Mouse (Mus musculus) hindbrain, postnatal 0 days (tissue): ENCODE measurements at regions not wholly inside any gene's neighbourhood (a gene's known extent, or its start where the extent isn't known, plus 50 kb on each side); places are given as distances from the start of the nearest gene placed in this dataset.

Experiments used
- ATAC-seq: fragments of 200-750 bp; cut with Nextera tagmentation; 2 replicates; pipeline ENCODE4 v1.8.0; 2017; ENCODE audit warnings: mild to moderate bottlenecking, moderate TSS enrichment, moderate library complexity
- DNase-seq: peaks from one replicate; pipeline ENCODE4 v3.0.0-alpha.2; 2015; ENCODE audit warnings: low spot score
- H3K27ac ChIP-seq: fragments of 300-500 bp; sonication (generic); 2 replicates; pipeline ENCODE4 v1.5.1; 2014; ENCODE audit warnings: mild to moderate bottlenecking
- H3K27me3 ChIP-seq: fragments of 300-500 bp; sonication (generic); 2 replicates; pipeline ENCODE4 v1.6.1; 2014; ENCODE audit warnings: low read length, mixed read lengths; ENCODE audit not compliant: insufficient read depth
- H3K36me3 ChIP-seq: fragments of 300-500 bp; sonication (generic); 2 replicates; pipeline ENCODE4 v1.6.1; 2014; ENCODE audit warnings: low read length, mixed read lengths; ENCODE audit not compliant: insufficient read depth
- H3K4me1 ChIP-seq: fragments of 300-500 bp; sonication (generic); 2 replicates; pipeline ENCODE4 v1.6.1; 2014; ENCODE audit warnings: antibody characterized with exemption, low read length, mixed read lengths; ENCODE audit not compliant: insufficient read depth
- H3K4me2 ChIP-seq: fragments of 300-500 bp; sonication (generic); 2 replicates; pipeline ENCODE4 v1.6.1; 2014; ENCODE audit warnings: low read depth, mild to moderate bottlenecking, low read length, moderate library complexity, mixed read lengths
- H3K4me3 ChIP-seq: fragments of 300-500 bp; sonication (generic); 2 replicates; pipeline ENCODE4 v1.5.1; 2014; ENCODE audit warnings: low read length
- H3K9ac ChIP-seq: fragments of 300-500 bp; sonication (generic); replicated peaks from 2 replicates; pipeline ENCODE4 v1.6.1; 2014; ENCODE audit warnings: mild to moderate bottlenecking, low read length, moderate library complexity, mixed read lengths
- H3K9me3 ChIP-seq: fragments of 300-500 bp; sonication (generic); 2 replicates; pipeline ENCODE4 v1.6.1; 2016; ENCODE audit warnings: low read length, mixed read lengths
- CTCF ChIP-seq: IDR thresholded peaks from 2 replicates; pipeline ENCODE4 v1.5.1; 2016; ENCODE audit warnings: antibody characterized with exemption, control low read depth, low read depth
- WGBS: fragments of 180-500 bp; shearing (Covaris S2); extraction: QIAGEN DNeasy Blood & Tissue Kit; methylation state at CpG from one replicate; pipeline ENCODE4 v1.1.7; 2014; 5-methylcytosine and 5-hydroxymethylcytosine counted together

GRCm38 (mm10) chr10:56793074-56793473 lies 415.9 kb downstream of the Gja1 start:
- no peaks in the 10 kb centered on the region for H3K36me3 ChIP-seq
- no peaks in the 10 kb centered on the region for H3K27me3 ChIP-seq
- H3K27ac ChIP-seq: no peak overlapping the region
- no peak overlapping the region for H3K4me2 ChIP-seq
- TF ChIP-seq CTCF: no peak
- H3K9ac ChIP-seq: no peak overlapping the region
- no peak overlapping the region for H3K4me3 ChIP-seq
- H3K4me1 ChIP-seq: no peaks in the 10 kb centered on the region
- ATAC-seq (no peak), DNase-seq (peak; percentile 2)
- whole genome bisulfite sequencing: 38% methylated on average over 8 of the region's 8 CpGs
- no peaks in the 10 kb centered on the region for H3K9me3 ChIP-seq

- H3K36me3 ChIP-seq: no peaks in the 10 kb centered on the region
- TF ChIP-seq CTCF: no peak
- H3K4me3 ChIP-seq: no peak overlapping the region
- H3K9ac ChIP-seq: no peak overlapping the region
- H3K4me1 ChIP-seq: no peaks in the 10 kb centered on the region
- no peaks in the 10 kb centered on the region for H3K27me3 ChIP-seq
- ATAC-seq: no peak
- no peak overlapping the region for H3K27ac ChIP-seq
- H3K9me3 ChIP-seq: no peaks in the 10 kb centered on the region
- 38% methylated on average over 3 of the region's 3 CpGs for WGBS
- DNase-seq: peak; percentile 3
- H3K4me2 ChIP-seq: no peak overlapping the region
Observed at GRCm38 (mm10) chr10:56795396-56795795, 418.3 kb downstream of the Gja1 start.

DNA sequence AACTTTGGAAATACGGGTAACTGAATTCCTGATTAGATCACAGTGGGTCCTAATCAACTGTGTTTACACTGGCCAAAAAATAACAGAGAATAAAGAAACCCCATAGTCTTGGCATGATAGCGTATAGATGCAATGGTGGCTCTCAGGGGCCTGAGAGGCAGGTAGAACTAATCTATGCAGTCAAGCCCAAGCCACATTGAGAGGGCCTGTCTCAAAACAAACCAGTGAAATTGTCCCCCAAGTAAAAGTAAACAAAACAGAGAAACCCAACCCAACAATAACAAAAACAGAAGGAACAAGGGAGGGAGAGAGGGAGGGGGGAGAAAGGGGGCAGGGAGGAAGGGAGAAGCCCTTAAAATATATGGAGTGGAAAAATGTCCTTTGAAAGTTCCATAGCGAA lies 422.2 kb downstream of the Gja1 start:
- H3K4me1 ChIP-seq: no peaks in the 10 kb centered on the region
- TF ChIP-seq CTCF: no peak
- no peaks in the 10 kb centered on the region for H3K9me3 ChIP-seq
- H3K27ac ChIP-seq: no peak overlapping the region
- no peak overlapping the region for H3K4me2 ChIP-seq
- DNase-seq: no peak
- H3K27me3 ChIP-seq: no peaks in the 10 kb centered on the region
- H3K36me3 ChIP-seq: no peaks in the 10 kb centered on the region
- no peak overlapping the region for H3K4me3 ChIP-seq
- 86% methylated on average over 3 of the region's 3 CpGs for WGBS
- no peak overlapping the region for H3K9ac ChIP-seq
- no peak for ATAC-seq

GRCm38 (mm10) chr10:56799745-56800144 lies 422.6 kb downstream of the Gja1 start:
- H3K4me1 ChIP-seq: no peaks in the 10 kb centered on the region
- H3K9ac ChIP-seq: no peak overlapping the region
- no peaks in the 10 kb centered on the region for H3K36me3 ChIP-seq
- H3K9me3 ChIP-seq: no peaks in the 10 kb centered on the region
- H3K27me3 ChIP-seq: no peaks in the 10 kb centered on the region
- no peak overlapping the region for H3K27ac ChIP-seq
- ATAC-seq (no peak), DNase-seq (no peak)
- no peak for TF ChIP-seq CTCF
- H3K4me3 ChIP-seq: no peak overlapping the region
- WGBS: 74% methylated on average over 3 of the region's 3 CpGs
- H3K4me2 ChIP-seq: no peak overlapping the region

DNA sequence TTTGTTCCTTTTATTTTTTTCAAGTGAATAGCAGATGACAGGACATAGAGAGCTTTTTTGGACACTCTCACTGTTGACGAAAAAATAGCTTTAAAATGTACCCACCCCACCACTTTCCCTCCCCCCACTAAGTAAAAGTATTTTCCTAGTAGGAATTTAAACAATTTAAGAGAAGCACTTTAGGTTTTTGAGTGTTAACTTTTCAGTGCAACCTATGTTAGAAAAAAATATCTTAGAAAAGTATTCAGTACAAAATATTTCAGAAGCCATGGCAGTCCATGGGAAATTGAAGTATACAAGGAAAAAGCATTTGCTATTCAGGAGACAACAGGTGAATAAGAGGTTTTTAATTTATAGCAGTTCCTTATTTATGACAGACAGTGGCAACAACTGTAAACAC lies 431.9 kb downstream of the Gja1 start:
- H3K27me3 ChIP-seq: no peaks in the 10 kb centered on the region
- H3K36me3 ChIP-seq: no peaks in the 10 kb centered on the region
- no peaks in the 10 kb centered on the region for H3K9me3 ChIP-seq
- H3K27ac ChIP-seq: no peak overlapping the region
- no peak for DNase-seq
- no peaks in the 10 kb centered on the region for H3K4me1 ChIP-seq
- H3K9ac ChIP-seq: no peak overlapping the region
- no peak for TF ChIP-seq CTCF
- WGBS: 70% methylated on average over 1 of the region's 1 CpGs
- H3K4me2 ChIP-seq: no peak overlapping the region
- no peak for ATAC-seq
- H3K4me3 ChIP-seq: no peak overlapping the region

DNA sequence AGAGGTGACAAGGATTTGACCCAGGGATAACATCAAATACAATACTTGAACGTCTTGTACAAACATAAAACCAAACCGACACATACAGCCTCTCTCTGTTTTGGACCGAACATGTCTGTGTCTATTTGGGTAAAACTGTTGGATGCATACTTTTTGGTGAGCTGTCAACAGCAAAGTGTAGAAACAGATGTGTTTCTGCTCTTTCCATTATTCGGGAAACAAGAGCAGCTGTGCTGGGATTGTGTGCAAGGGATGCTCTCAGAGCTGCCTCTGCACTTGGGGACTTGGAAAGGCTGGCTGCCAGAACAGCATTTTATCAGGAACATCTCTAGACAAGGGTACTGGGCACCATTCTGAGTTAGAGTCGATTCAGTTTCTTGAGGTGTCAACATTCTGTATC lies 445.0 kb downstream of the Gja1 start:
- WGBS: 52% methylated on average over 5 of the region's 5 CpGs
- no peak for TF ChIP-seq CTCF
- no peaks in the 10 kb centered on the region for H3K36me3 ChIP-seq
- no peak overlapping the region for H3K27ac ChIP-seq
- H3K27me3 ChIP-seq: no peaks in the 10 kb centered on the region
- DNase-seq (no peak), ATAC-seq (no peak)
- no peak overlapping the region for H3K4me2 ChIP-seq
- H3K4me3 ChIP-seq: no peak overlapping the region
- H3K9ac ChIP-seq: no peak overlapping the region
- H3K4me1 ChIP-seq: no peaks in the 10 kb centered on the region
- no peaks in the 10 kb centered on the region for H3K9me3 ChIP-seq

GRCm38 (mm10) chr10:56831331-56831730 lies 454.2 kb downstream of the Gja1 start:
- no peak for DNase-seq
- Histone ChIP-seq H3K36me3 (no peaks in the 10 kb centered on the region), H3K9me3 (no peaks in the 10 kb centered on the region), H3K27ac (no peak overlapping the region), H3K4me1 (no peaks in the 10 kb centered on the region), H3K4me3 (no peak overlapping the region), H3K9ac (no peak overlapping the region), H3K27me3 (no peaks in the 10 kb centered on the region), H3K4me2 (no peak overlapping the region)
- TF ChIP-seq CTCF: no peak
- WGBS: 88% methylated on average over 1 of the region's 1 CpGs
- no peak for ATAC-seq
